Mouse (Mus musculus) C2C12 (cell line): ENCODE data around the gene Pld5.

Experiments
- CEBPB ChIP-seq: IDR thresholded peaks from one replicate; pipeline ENCODE4 v1.6.1; 2011; ENCODE audit warnings: low read depth, mild to moderate bottlenecking, control low read depth, moderate library complexity
- CTCF ChIP-seq: IDR thresholded peaks from one replicate; pipeline ENCODE4 v1.5.1; 2011; ENCODE audit not compliant: control insufficient read depth, insufficient read depth, insufficient read length
- MAX ChIP-seq: IDR thresholded peaks from one replicate; pipeline ENCODE4 v1.6.1; 2011; ENCODE audit warnings: mild to moderate bottlenecking, control low read depth
- USF1 ChIP-seq: IDR thresholded peaks from one replicate; pipeline ENCODE4 v1.6.1; 2011; ENCODE audit warnings: low read depth, mild to moderate bottlenecking, control low read depth, moderate library complexity

GRCm38 (mm10) chr1:176075409-176075808 is 199.7 kb downstream of the Pld5 start:
- TF ChIP-seq CTCF (no peak), USF1 (no peak), CEBPB (no peak), MAX (no peak)
